Mouse (Mus musculus) kidney, embryonic 16.5 days (tissue): Measurements from ENCODE around the gene Dleu7. TPM values are rescaled to one million over a fixed set of nuclear protein-coding genes. Genes with fewer than 3 reads are reported as not detected.
A peak's percentile ranks its signal among the peaks of the same experiment; 100 is the strongest.

Experiments used
- ATAC-seq: fragments of 200-750 bp; cut with Nextera tagmentation; 2 replicates; pipeline ENCODE4 v1.8.0; 2017; ENCODE audit warnings: moderate TSS enrichment; ENCODE audit not compliant: low FRiP score, low TSS enrichment
- H3K27ac ChIP-seq: fragments of 300-500 bp; sonication (generic); 2 replicates; pipeline ENCODE4 v1.5.1; 2014; ENCODE audit warnings: low read length
- H3K27me3 ChIP-seq: fragments of 300-500 bp; sonication (generic); 2 replicates; pipeline ENCODE4 v1.6.1; 2014; ENCODE audit warnings: low read length, control low read depth, mixed read lengths; ENCODE audit not compliant: insufficient read depth
- H3K36me3 ChIP-seq: fragments of 300-500 bp; sonication (generic); 2 replicates; pipeline ENCODE4 v1.6.1; 2014; ENCODE audit warnings: low read length, control low read depth, mixed read lengths; ENCODE audit not compliant: insufficient read depth
- H3K4me1 ChIP-seq: fragments of 300-500 bp; sonication (generic); 2 replicates; pipeline ENCODE4 v1.6.1; 2014; ENCODE audit warnings: low read length, control low read depth, mixed read lengths; ENCODE audit not compliant: insufficient read depth
- H3K4me2 ChIP-seq: fragments of 300-500 bp; sonication (generic); replicated peaks from 2 replicates; pipeline ENCODE4 v1.6.1; 2014; ENCODE audit warnings: low read depth, low read length
- H3K4me3 ChIP-seq: fragments of 300-500 bp; sonication (generic); 2 replicates; pipeline ENCODE4 v1.5.1; 2014; ENCODE audit warnings: mild to moderate bottlenecking, low read length
- H3K9ac ChIP-seq: fragments of 300-500 bp; sonication (generic); replicated peaks from 2 replicates; pipeline ENCODE4 v1.6.1; 2014; ENCODE audit warnings: low read length
- H3K9me3 ChIP-seq: fragments of 300-500 bp; sonication (generic); 2 replicates; pipeline ENCODE4 v1.6.1; 2016; ENCODE audit warnings: low read length, control low read depth
- WGBS: fragments of 180-500 bp; shearing (Covaris S2); extraction: QIAGEN DNeasy Blood & Tissue Kit; methylation state at CpG from one replicate; pipeline ENCODE4 v1.1.7; 2014; 5-methylcytosine and 5-hydroxymethylcytosine counted together
- polyA plus RNA-seq: library from polyadenylated mRNA; unstranded; fragments of >200 nt; fragmentation: Nextera tagmentation; extraction: Ambion mirVana; gene quantifications from 2 replicates; pipeline ENCODE4 v1.2.1, GENCODE M21; 2015

Gene Dleu7
- polyA plus RNA-seq, 1 experiment from 2014 or later = 5.3 TPM

- no peak for ATAC-seq
- 84% methylated on average over 3 of the region's 3 CpGs for WGBS
Observed at GRCm38 (mm10) chr14:62250046-62250445, 42.8 kb downstream of the Dleu7 start.

DNA sequence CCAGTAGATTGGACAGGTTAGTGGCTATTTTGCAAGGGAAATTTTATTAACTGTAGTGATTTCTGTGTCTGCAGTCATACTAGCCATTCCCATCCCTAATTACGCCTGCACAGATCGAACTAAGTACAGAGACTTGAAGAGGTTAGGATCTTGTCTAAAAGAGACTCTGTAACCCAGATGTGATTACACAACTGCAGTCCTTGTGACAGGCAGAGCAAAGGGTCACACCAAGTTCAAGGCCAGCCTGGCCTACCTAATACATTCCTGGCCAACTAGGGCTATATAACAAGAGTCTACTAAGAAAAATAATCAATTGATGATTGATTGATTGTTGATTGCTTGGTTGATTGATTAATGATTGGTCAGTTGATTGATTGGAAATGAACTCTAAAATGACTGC lies 43.6 kb downstream of the Dleu7 start:
- Histone ChIP-seq H3K9ac (no peak overlapping the region), H3K4me1 (peaks cover 7% of the 10 kb centered on the region; the same call in 1 of the 2 replicates), H3K27me3 (no peaks in the 10 kb centered on the region), H3K4me3 (no peak overlapping the region), H3K36me3 (no peaks in the 10 kb centered on the region), H3K4me2 (no peak overlapping the region), H3K9me3 (no peaks in the 10 kb centered on the region), H3K27ac (no peak overlapping the region)
- no peak for ATAC-seq
- 93% methylated on average over 2 of the region's 2 CpGs for WGBS

More at GRCm38 (mm10) chr14:62250046-62250445, 42.8 kb downstream of the Dleu7 start:
- Histone ChIP-seq H3K4me3 (no peak overlapping the region), H3K4me1 (peaks cover 12% of the 10 kb centered on the region; the same call in 1 of the 2 replicates), H3K4me2 (no peak overlapping the region), H3K9ac (no peak overlapping the region), H3K9me3 (no peaks in the 10 kb centered on the region), H3K27ac (no peak overlapping the region), H3K27me3 (no peaks in the 10 kb centered on the region), H3K36me3 (no peaks in the 10 kb centered on the region)

GRCm38 (mm10) chr14:62248796-62249195 lies 44.1 kb downstream of the Dleu7 start:
- no peak for ATAC-seq
- H3K27ac ChIP-seq = no peak overlapping the region
- 69% methylated on average over 10 of the region's 10 CpGs for WGBS
- H3K4me1 ChIP-seq = peaks cover 7% of the 10 kb centered on the region; the same call in 1 of the 2 replicates
- H3K9ac ChIP-seq = no peak overlapping the region
- H3K4me2 ChIP-seq = no peak overlapping the region
- no peaks in the 10 kb centered on the region for H3K36me3 ChIP-seq
- no peak overlapping the region for H3K4me3 ChIP-seq
- H3K9me3 ChIP-seq = no peaks in the 10 kb centered on the region
- no peaks in the 10 kb centered on the region for H3K27me3 ChIP-seq

DNA sequence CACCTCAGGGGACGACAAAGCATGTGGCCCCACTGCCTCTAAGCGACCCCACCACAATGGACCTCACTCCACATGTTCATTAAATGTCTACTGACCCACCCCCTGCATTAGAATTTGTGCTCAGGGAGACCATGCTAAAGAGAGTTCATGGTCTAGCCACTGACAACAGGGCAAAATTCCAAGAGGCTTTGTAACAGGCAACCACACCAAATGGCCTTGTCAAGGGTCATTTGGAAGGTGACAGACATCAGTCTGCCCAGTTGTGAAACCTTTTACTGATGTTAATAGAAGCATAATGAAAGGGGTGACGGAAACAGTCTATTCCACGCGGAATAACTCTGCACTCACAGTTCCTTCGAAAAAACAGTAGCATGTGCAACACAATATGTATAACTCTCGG lies 44.5 kb downstream of the Dleu7 start:
- H3K4me2 ChIP-seq = no peak overlapping the region
- H3K9me3 ChIP-seq = no peaks in the 10 kb centered on the region
- no peak overlapping the region for H3K4me3 ChIP-seq
- no peak for ATAC-seq
- no peaks in the 10 kb centered on the region for H3K36me3 ChIP-seq
- no peaks in the 10 kb centered on the region for H3K27me3 ChIP-seq
- no peak overlapping the region for H3K9ac ChIP-seq
- H3K4me1 ChIP-seq = peaks cover 7% of the 10 kb centered on the region; the same call in 1 of the 2 replicates
- 66% methylated on average over 7 of the region's 7 CpGs for WGBS
- no peak overlapping the region for H3K27ac ChIP-seq

GRCm38 (mm10) chr14:62245557-62245956 lies 47.3 kb downstream of the Dleu7 start:
- peak; percentile 61; the same call in 1 of the 2 replicates for ATAC-seq
- WGBS = 13% methylated on average over 4 of the region's 4 CpGs
- no peak overlapping the region for H3K4me3 ChIP-seq
- no peak overlapping the region for H3K9ac ChIP-seq
- H3K27ac ChIP-seq = 0 out of 2 replicates have a peak overlapping the region, but pooled peaks have one; percentile 8
- peaks cover 7% of the 10 kb centered on the region; the same call in 1 of the 2 replicates for H3K4me1 ChIP-seq
- no peak overlapping the region for H3K4me2 ChIP-seq
- H3K9me3 ChIP-seq = no peaks in the 10 kb centered on the region
- no peaks in the 10 kb centered on the region for H3K36me3 ChIP-seq
- no peaks in the 10 kb centered on the region for H3K27me3 ChIP-seq

- Histone ChIP-seq H3K4me3 (no peak overlapping the region), H3K4me1 (peaks cover 7% of the 10 kb centered on the region; the same call in 1 of the 2 replicates), H3K27me3 (no peaks in the 10 kb centered on the region), H3K27ac (no peak overlapping the region), H3K9me3 (no peaks in the 10 kb centered on the region), H3K36me3 (no peaks in the 10 kb centered on the region), H3K4me2 (no peak overlapping the region), H3K9ac (no peak overlapping the region)
- ATAC-seq = no peak
- WGBS = 60% methylated on average over 2 of the region's 2 CpGs
Observed at GRCm38 (mm10) chr14:62243530-62243929, 49.3 kb downstream of the Dleu7 start.

DNA sequence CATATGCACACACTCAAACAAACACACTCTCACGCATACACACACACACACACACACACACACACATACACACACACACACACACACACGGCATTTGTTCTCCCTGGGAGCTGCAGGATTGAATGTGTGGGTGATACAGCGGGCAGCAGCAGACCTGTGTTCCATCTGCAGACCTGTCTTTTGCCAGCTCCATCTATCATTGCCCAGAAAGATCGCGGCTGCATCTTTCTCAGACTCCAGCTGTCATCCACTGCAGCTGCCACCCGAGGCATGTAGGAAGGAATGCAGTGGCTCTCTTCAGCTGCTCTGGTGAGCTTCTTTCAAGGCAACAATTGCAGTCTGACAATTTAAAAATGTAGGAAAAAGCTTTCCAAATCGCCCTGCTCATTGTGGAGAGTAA lies 56.9 kb downstream of the Dleu7 start:
- H3K4me3 ChIP-seq = no peak overlapping the region
- no peak overlapping the region for H3K4me2 ChIP-seq
- H3K36me3 ChIP-seq = no peaks in the 10 kb centered on the region
- H3K9me3 ChIP-seq = no peaks in the 10 kb centered on the region
- H3K27ac ChIP-seq = no peak overlapping the region
- whole genome bisulfite sequencing = 72% methylated on average over 7 of the region's 7 CpGs
- H3K27me3 ChIP-seq = no peaks in the 10 kb centered on the region
- H3K4me1 ChIP-seq = no peaks in the 10 kb centered on the region
- H3K9ac ChIP-seq = no peak overlapping the region
- ATAC-seq = no peak

GRCm38 (mm10) chr14:62235214-62235613 lies 57.6 kb downstream of the Dleu7 start:
- Histone ChIP-seq H3K27ac (no peak overlapping the region), H3K4me2 (no peak overlapping the region), H3K9me3 (no peaks in the 10 kb centered on the region), H3K9ac (no peak overlapping the region), H3K4me1 (no peaks in the 10 kb centered on the region), H3K27me3 (no peaks in the 10 kb centered on the region), H3K36me3 (no peaks in the 10 kb centered on the region), H3K4me3 (no peak overlapping the region)
- WGBS = 66% methylated on average over 1 of the region's 1 CpGs
- no peak for ATAC-seq

DNA sequence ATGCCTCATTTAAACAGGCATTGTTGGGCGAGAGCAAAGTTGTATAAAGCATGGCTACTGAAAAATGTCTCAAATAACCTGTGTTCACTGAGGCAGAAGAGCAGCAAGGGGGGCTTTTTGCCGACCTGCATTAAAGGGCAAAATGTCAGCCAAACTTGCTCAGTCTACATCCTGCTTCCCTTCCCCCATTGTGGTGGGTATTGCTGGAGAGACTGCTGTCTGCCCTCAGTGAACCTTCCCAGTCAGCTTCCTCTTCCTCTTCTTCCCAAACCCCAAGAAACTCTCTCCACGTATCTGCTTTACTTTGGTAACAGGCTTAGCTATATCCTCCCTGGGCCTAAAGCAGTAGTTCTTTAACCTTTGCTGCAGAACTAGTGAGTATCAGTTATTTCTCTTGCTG lies 61.9 kb downstream of the Dleu7 start:
- no peak overlapping the region for H3K27ac ChIP-seq
- H3K36me3 ChIP-seq = no peaks in the 10 kb centered on the region
- ATAC-seq = no peak
- H3K9ac ChIP-seq = no peak overlapping the region
- no peak overlapping the region for H3K4me3 ChIP-seq
- 39% methylated on average over 3 of the region's 3 CpGs for WGBS
- no peaks in the 10 kb centered on the region for H3K9me3 ChIP-seq
- no peak overlapping the region for H3K4me2 ChIP-seq
- H3K4me1 ChIP-seq = no peaks in the 10 kb centered on the region
- no peaks in the 10 kb centered on the region for H3K27me3 ChIP-seq

DNA sequence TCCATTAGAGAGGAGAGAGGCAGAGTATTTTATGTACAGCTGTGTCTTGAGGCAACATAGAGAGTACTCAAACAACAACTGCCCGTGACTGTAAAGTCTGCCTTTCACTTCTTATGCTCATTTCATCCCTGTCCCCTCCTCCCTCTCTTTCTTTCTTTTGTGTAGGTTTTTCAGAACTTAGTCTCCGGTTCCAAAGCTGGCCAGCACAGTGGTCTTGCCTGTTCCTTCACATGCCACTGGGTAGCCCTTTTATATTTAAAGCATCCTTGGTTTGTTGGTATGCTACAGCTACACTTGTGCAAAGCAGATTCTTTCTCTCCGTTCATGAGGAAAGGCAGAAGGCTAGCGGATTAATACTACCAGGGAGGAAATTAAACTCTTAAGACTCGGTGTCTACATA lies 65.7 kb downstream of the Dleu7 start:
- WGBS = 74% methylated on average over 5 of the region's 5 CpGs
- no peak overlapping the region for H3K27ac ChIP-seq
- no peaks in the 10 kb centered on the region for H3K4me1 ChIP-seq
- no peak overlapping the region for H3K9ac ChIP-seq
- H3K36me3 ChIP-seq = no peaks in the 10 kb centered on the region
- no peaks in the 10 kb centered on the region for H3K27me3 ChIP-seq
- no peak overlapping the region for H3K4me2 ChIP-seq
- no peak overlapping the region for H3K4me3 ChIP-seq
- no peaks in the 10 kb centered on the region for H3K9me3 ChIP-seq
- ATAC-seq = no peak
